Mouse (Mus musculus): ENCODE measurements around the gene Cd300ld3.
A peak's percentile ranks its signal among the peaks of the same experiment; 100 is the strongest.

Gene Cd300ld3

GRCm38 (mm10) chr11:115048259-115048658 lies at the start of gene Cd300ld3:
Gene Cd300ld3, minus strand, starts transcription at chr11:115048409.
- DNase-seq, result peak; percentile 93

GRCm38 (mm10) chr11:115092140-115092539 lies 43.9 kb upstream of the Cd300ld3 start:
- no peak for DNase-seq

GRCm38 (mm10) chr11:115091362-115091901 lies 43.2 kb upstream of the Cd300ld3 start, which contains the start of gene Rab37:
Gene Rab37, plus strand, starts transcription at chr11:115091431.
- no peak for DNase-seq

GRCm38 (mm10) chr11:115089853-115090252 lies 41.6 kb upstream of the Cd300ld3 start:
- no peak for DNase-seq

- no peak for DNase-seq
Measured at GRCm38 (mm10) chr11:115086213-115086612, 38.0 kb upstream of the Cd300ld3 start.

- DNase-seq, result peak; percentile 74
Measured at GRCm38 (mm10) chr11:115085064-115085463, 36.9 kb upstream of the Cd300ld3 start.

- peak; percentile 82 for DNase-seq
Measured at GRCm38 (mm10) chr11:115084595-115084994, 36.4 kb upstream of the Cd300ld3 start.

GRCm38 (mm10) chr11:115083376-115084139 lies 35.3 kb upstream of the Cd300ld3 start:
- no peak for DNase-seq

- DNase-seq, result no peak
Measured at GRCm38 (mm10) chr11:115082196-115082595, 34.0 kb upstream of the Cd300ld3 start.

- DNase-seq, result no peak
Measured at GRCm38 (mm10) chr11:115081373-115081772, 33.2 kb upstream of the Cd300ld3 start.

- no peak for DNase-seq
Measured at GRCm38 (mm10) chr11:115080886-115081285, 32.7 kb upstream of the Cd300ld3 start.

- no peak for DNase-seq
Measured at GRCm38 (mm10) chr11:115078680-115079079, 30.5 kb upstream of the Cd300ld3 start.

GRCm38 (mm10) chr11:115077436-115077835 lies 29.2 kb upstream of the Cd300ld3 start:
- DNase-seq, result no peak

GRCm38 (mm10) chr11:115075859-115076258 lies 27.6 kb upstream of the Cd300ld3 start:
- DNase-seq, result no peak

GRCm38 (mm10) chr11:115075407-115075806 lies 27.2 kb upstream of the Cd300ld3 start:
- DNase-seq, result no peak

GRCm38 (mm10) chr11:115073002-115073401 lies 24.8 kb upstream of the Cd300ld3 start:
- no peak for DNase-seq

- peak; percentile 98 for DNase-seq
Measured at GRCm38 (mm10) chr11:115071631-115072294, 23.6 kb upstream of the Cd300ld3 start.

GRCm38 (mm10) chr11:115071015-115071551 lies 22.9 kb upstream of the Cd300ld3 start:
- DNase-seq, result no peak

- peak; percentile 91 for DNase-seq
Measured at GRCm38 (mm10) chr11:115066768-115067167, 18.6 kb upstream of the Cd300ld3 start.

- no peak for DNase-seq
Measured at GRCm38 (mm10) chr11:115062077-115062476, 13.9 kb upstream of the Cd300ld3 start, which contains the start of gene Cd300e. Gene Cd300e, minus strand, starts transcription at chr11:115062177.

GRCm38 (mm10) chr11:115059797-115060196 lies 11.6 kb upstream of the Cd300ld3 start:
- peak; percentile 61 for DNase-seq

GRCm38 (mm10) chr11:115058701-115059100 lies 10.5 kb upstream of the Cd300ld3 start:
- peak; percentile 78 for DNase-seq

GRCm38 (mm10) chr11:115054537-115054936 lies 6.3 kb upstream of the Cd300ld3 start:
- DNase-seq, result peak; percentile 91

Measured in heart, adult 11 months (tissue).